Mouse (Mus musculus) midbrain, embryonic 13.5 days (tissue): Measurements from ENCODE around the gene Gucy1b1. TPM values are rescaled to one million over a fixed set of nuclear protein-coding genes. Genes with fewer than 3 reads are reported as not detected.

Experiments used
- ATAC-seq: fragments of 200-750 bp; cut with Nextera tagmentation; 2 replicates; pipeline ENCODE4 v1.8.0; 2017; ENCODE audit warnings: mild to moderate bottlenecking, moderate TSS enrichment, moderate library complexity
- H3K27ac ChIP-seq: fragments of 300-500 bp; sonication (generic); 2 replicates; pipeline ENCODE4 v1.5.1; 2015; ENCODE audit warnings: inconsistent platforms, mild to moderate bottlenecking, moderate library complexity
- H3K27me3 ChIP-seq: fragments of 300-500 bp; sonication (generic); 2 replicates; pipeline ENCODE4 v1.6.1; 2015; ENCODE audit warnings: mild to moderate bottlenecking, inconsistent platforms
- H3K36me3 ChIP-seq: fragments of 300-500 bp; sonication (generic); 2 replicates; pipeline ENCODE4 v1.6.1; 2015; ENCODE audit warnings: mild to moderate bottlenecking, inconsistent platforms
- H3K4me1 ChIP-seq: fragments of 300-500 bp; sonication (generic); replicated peaks from 2 replicates; pipeline ENCODE4 v1.6.1; 2015; ENCODE audit warnings: inconsistent platforms
- H3K4me2 ChIP-seq: fragments of 300-500 bp; sonication (generic); replicated peaks from 2 replicates; pipeline ENCODE4 v1.6.1; 2015; ENCODE audit warnings: moderate library complexity, mild to moderate bottlenecking, inconsistent platforms
- H3K4me3 ChIP-seq: fragments of 300-500 bp; sonication (generic); replicated peaks from 2 replicates; pipeline ENCODE4 v1.5.1; 2015; ENCODE audit warnings: mild to moderate bottlenecking, inconsistent platforms
- H3K9ac ChIP-seq: fragments of 300-500 bp; sonication (generic); replicated peaks from 2 replicates; pipeline ENCODE4 v1.6.1; 2015; ENCODE audit warnings: mild to moderate bottlenecking, inconsistent platforms
- H3K9me3 ChIP-seq: fragments of 300-500 bp; sonication (generic); 2 replicates; pipeline ENCODE4 v1.6.1; 2016; ENCODE audit warnings: mild to moderate bottlenecking, inconsistent platforms
- WGBS: fragments of 180-500 bp; shearing (Covaris S2); methylation state at CpG from one replicate; pipeline ENCODE4 v1.1.7; 2015; 5-methylcytosine and 5-hydroxymethylcytosine counted together
- microRNA-seq: library from miRNA; unstranded; fragments of <30 nt; microRNA quantifications from one replicate; pipeline ENCODE4, GENCODE M21; 2016
- polyA plus RNA-seq: library from polyadenylated mRNA; unstranded; fragments of >200 nt; fragmentation: Nextera tagmentation; extraction: Ambion mirVana; gene quantifications from 2 replicates; pipeline ENCODE4 v1.2.1, GENCODE M21; 2015

Gucy1b1 gene
- polyA plus RNA-seq, 1 experiment from 2014 or later = 20.7 TPM

DNA sequence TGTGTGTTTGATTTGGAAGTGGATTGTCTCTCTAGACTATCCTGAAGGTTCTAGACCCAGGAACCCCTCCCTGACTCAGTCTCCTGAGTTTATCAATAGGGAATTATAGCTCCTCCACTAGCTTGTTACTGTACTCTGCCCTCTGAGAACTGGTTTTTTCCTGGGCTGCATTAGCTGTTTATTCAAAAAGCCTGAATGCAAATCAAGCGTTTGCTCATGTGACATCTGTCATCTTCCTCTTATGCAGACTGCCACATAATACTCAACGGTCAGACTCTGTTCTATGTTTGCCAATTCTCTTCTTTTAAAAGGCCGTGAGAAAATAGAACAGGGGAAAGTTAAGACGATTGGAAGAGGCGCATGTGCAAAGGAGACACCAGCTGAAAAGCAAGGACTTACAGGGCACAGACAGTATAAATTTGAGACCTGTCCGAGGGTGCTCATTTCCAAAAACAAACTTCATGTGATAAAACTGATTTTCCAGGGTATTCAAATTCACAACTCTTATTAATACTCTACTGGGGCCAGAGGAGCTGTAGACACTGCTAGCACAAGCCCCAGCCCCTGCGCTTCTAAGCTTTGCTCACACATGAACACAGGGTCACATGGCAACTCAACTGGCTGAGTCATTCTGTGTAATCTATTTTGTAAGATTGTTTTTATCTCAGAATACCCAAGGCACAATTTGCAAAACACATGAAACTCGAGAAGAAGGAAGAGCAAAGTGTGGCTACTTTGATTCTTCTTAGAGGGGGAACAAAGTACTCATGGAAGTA is 91.2 kb downstream of the Gucy1b1 start:
- Histone ChIP-seq H3K27ac (no peak overlapping the region), H3K4me1 (0 out of 2 replicates have a peak, but pooled peaks cover 2% of the 10 kb centered on the region), H3K4me2 (no peak overlapping the region), H3K4me3 (no peak overlapping the region), H3K9me3 (no peaks in the 10 kb centered on the region), H3K36me3 (no peaks in the 10 kb centered on the region), H3K9ac (no peak overlapping the region), H3K27me3 (no peaks in the 10 kb centered on the region)
- ATAC-seq = no peak
- WGBS = 81% methylated on average over 8 of the region's 8 CpGs

Small RNA genes lying within 50 kb of the gene (microRNA-seq; reads per million reads assigned to microRNA genes)
- not detected for gene Mir7010

Other genes with a start within 250 kb of the Gucy1b1 start
- 5.7 and 6.5 TPM in 2 replicates for gene Ctso, start 142.1 kb downstream of the Gucy1b1 start, polyA plus RNA-seq
- not detected in 2 replicates for gene Tdo2, start 98.5 kb downstream of the Gucy1b1 start, polyA plus RNA-seq
- gene Asic5, start 92.4 kb downstream of the Gucy1b1 start, polyA plus RNA-seq = 0.12 TPM in 1 of 2 replicates, not detected in the other
- 9.4 and 10.0 TPM in 2 replicates for gene Gucy1a1, start 71.1 kb upstream of the Gucy1b1 start, polyA plus RNA-seq